Mouse (Mus musculus): ENCODE measurements around the gene Cep170b. TPM values are rescaled to one million over a fixed set of nuclear protein-coding genes. Genes with fewer than 3 reads are reported as not detected.

The Cep170b gene
- total RNA-seq, 1 experiment from 2014 or later: 2.4 TPM

- no peak for ATAC-seq (replicated peaks; ENCODE audit: low read depth, poor library complexity, severe bottlenecking)
Observed at GRCm38 (mm10) chr12:112794998-112795397, 74.7 kb downstream of the Cep170b start.

- ATAC-seq (replicated peaks; ENCODE audit: low read depth, poor library complexity, severe bottlenecking): no peak
Observed at GRCm38 (mm10) chr12:112795466-112796104, 75.3 kb downstream of the Cep170b start.

Other genes with a start within 250 kb of the Cep170b start
- not detected in 2 replicates for gene A530016L24Rik, start 231.0 kb upstream of the Cep170b start, total RNA-seq (2017)
- gene Tmem179, start 203.7 kb upstream of the Cep170b start, total RNA-seq (2017): not detected in 2 replicates
- 4.8 and 7.0 TPM in 2 replicates for gene Inf2, start 131.7 kb upstream of the Cep170b start, total RNA-seq (2017)
- gene Adssl1, start 100.4 kb upstream of the Cep170b start, total RNA-seq (2017): 33.6 and 35.4 TPM in 2 replicates
- 198 and 209 TPM in 2 replicates for gene Siva1, start 75.8 kb upstream of the Cep170b start, total RNA-seq (2017)
- gene Akt1, start 45.6 kb upstream of the Cep170b start, total RNA-seq (2017): 79.1 and 95.3 TPM in 2 replicates
- gene Zbtb42, start 41.6 kb upstream of the Cep170b start, total RNA-seq (2017): 0.27 and 0.87 TPM in 2 replicates
- 4.6 and 8.0 TPM in 2 replicates for gene Pld4, start 40.2 kb downstream of the Cep170b start, total RNA-seq (2017)
- gene Ahnak2, start 82.2 kb downstream of the Cep170b start, total RNA-seq (2017): not detected in 2 replicates
- 0.18 TPM in 1 of 2 replicates, not detected in the other for gene Clba1, start 88.5 kb downstream of the Cep170b start, total RNA-seq (2017)
- 59.4 and 64.7 TPM in 2 replicates for gene Cdca4, start 109.0 kb downstream of the Cep170b start, total RNA-seq (2017)
- gene Gpr132, start 147.8 kb downstream of the Cep170b start, total RNA-seq (2017): 5.4 and 9.3 TPM in 2 replicates
- gene Jag2, start 209.3 kb downstream of the Cep170b start, total RNA-seq (2017): 1.5 and 6.3 TPM in 2 replicates
- gene Nudt14, start 221.7 kb downstream of the Cep170b start, total RNA-seq (2017): 17.4 and 27.8 TPM in 2 replicates